Mouse (Mus musculus) kidney, embryonic 14.5 days (tissue): ENCODE results near the gene Pdhb. TPM values are rescaled to one million over a fixed set of nuclear protein-coding genes. Genes with fewer than 3 reads are reported as not detected.

ENCODE experiments used
- ATAC-seq: fragments of 200-750 bp; cut with Nextera tagmentation; 2 replicates; pipeline ENCODE4 v1.8.0; 2017; ENCODE audit warnings: moderate number of reproducible peaks, mild to moderate bottlenecking, moderate TSS enrichment, moderate library complexity; ENCODE audit not compliant: low FRiP score, low TSS enrichment
- H3K27ac ChIP-seq: fragments of 300-500 bp; sonication (generic); 2 replicates; pipeline ENCODE4 v1.5.1; 2014; ENCODE audit warnings: low read depth, mild to moderate bottlenecking, low read length, moderate library complexity, mixed read lengths
- H3K27me3 ChIP-seq: fragments of 300-500 bp; sonication (generic); 2 replicates; pipeline ENCODE4 v1.6.1; 2014; ENCODE audit warnings: mild to moderate bottlenecking, low read length; ENCODE audit not compliant: control insufficient read depth, insufficient read depth
- H3K36me3 ChIP-seq: fragments of 300-500 bp; sonication (generic); 2 replicates; pipeline ENCODE4 v1.6.1; 2014; ENCODE audit warnings: low read length, mixed read lengths; ENCODE audit not compliant: control insufficient read depth, insufficient read depth
- H3K4me1 ChIP-seq: fragments of 300-500 bp; sonication (generic); 2 replicates; pipeline ENCODE4 v1.6.1; 2014; ENCODE audit warnings: low read length, mixed read lengths; ENCODE audit not compliant: control insufficient read depth, insufficient read depth
- H3K4me2 ChIP-seq: fragments of 300-500 bp; sonication (generic); replicated peaks from 2 replicates; pipeline ENCODE4 v1.6.1; 2014; ENCODE audit warnings: low read depth, mild to moderate bottlenecking, low read length
- H3K4me3 ChIP-seq: fragments of 300-500 bp; sonication (generic); 2 replicates; pipeline ENCODE4 v1.5.1; 2014; ENCODE audit warnings: mild to moderate bottlenecking, low read length
- H3K9ac ChIP-seq: fragments of 300-500 bp; sonication (generic); 2 replicates; pipeline ENCODE4 v1.6.1; 2014; ENCODE audit warnings: low read depth, mild to moderate bottlenecking, low read length, moderate library complexity
- H3K9me3 ChIP-seq: fragments of 300-500 bp; sonication (generic); 2 replicates; pipeline ENCODE4 v1.6.1; 2016; ENCODE audit warnings: low read length; ENCODE audit not compliant: control insufficient read depth
- WGBS: fragments of 180-500 bp; shearing (Covaris S2); extraction: QIAGEN DNeasy Blood & Tissue Kit; methylation state at CpG from one replicate; pipeline ENCODE4 v1.1.7; 2014; 5-methylcytosine and 5-hydroxymethylcytosine counted together
- polyA plus RNA-seq: library from polyadenylated mRNA; unstranded; fragments of >200 nt; fragmentation: Nextera tagmentation; extraction: Ambion mirVana; gene quantifications from 2 replicates; pipeline ENCODE4 v1.2.1, GENCODE M21; 2014

Gene Pdhb
- polyA plus RNA-seq, 1 experiment from 2014 or later: 247 TPM

DNA sequence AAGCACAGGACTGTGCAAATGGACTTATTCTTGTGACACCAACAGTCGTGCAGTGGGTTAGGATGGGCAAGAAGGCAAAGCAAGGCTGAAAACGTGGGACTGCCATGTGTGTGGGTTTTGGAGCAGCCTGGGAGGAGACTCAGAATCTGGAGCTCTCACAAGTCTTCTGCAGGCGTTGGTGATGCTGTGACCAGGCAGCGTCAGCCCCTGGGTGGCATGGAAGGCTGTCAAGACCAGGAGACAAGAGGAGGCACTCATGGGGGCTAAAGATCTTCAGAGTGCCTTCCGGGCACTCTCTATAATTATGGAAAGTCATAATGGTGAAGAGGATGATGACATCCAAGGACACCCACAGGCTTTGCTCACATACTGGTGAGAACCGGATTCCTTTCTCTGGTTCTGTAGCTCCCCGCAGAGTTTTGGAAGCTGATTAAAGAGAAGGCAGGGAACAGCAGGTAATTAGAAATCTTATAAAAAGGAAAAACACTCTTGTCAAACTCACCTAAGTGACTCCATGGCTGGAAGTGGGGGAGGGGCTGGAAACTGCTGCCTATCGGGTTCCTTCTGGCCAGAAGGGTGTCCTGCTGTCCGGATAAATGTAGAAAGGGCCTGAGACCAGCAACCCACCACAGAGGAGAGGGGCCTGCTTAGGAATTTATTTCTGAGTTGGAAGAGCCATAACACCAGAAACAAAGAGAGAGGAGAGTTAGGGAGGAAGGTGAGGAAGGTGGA is 33.5 kb upstream of the Pdhb start:
- WGBS: 56% methylated on average over 9 of the region's 9 CpGs
- H3K36me3 ChIP-seq: no peaks in the 10 kb centered on the region
- no peak overlapping the region for H3K9ac ChIP-seq
- no peak for ATAC-seq
- no peaks in the 10 kb centered on the region for H3K9me3 ChIP-seq
- H3K4me1 ChIP-seq: no peaks in the 10 kb centered on the region
- H3K4me3 ChIP-seq: no peak overlapping the region
- H3K27ac ChIP-seq: no peak overlapping the region
- H3K4me2 ChIP-seq: no peak overlapping the region
- H3K27me3 ChIP-seq: no peaks in the 10 kb centered on the region

DNA sequence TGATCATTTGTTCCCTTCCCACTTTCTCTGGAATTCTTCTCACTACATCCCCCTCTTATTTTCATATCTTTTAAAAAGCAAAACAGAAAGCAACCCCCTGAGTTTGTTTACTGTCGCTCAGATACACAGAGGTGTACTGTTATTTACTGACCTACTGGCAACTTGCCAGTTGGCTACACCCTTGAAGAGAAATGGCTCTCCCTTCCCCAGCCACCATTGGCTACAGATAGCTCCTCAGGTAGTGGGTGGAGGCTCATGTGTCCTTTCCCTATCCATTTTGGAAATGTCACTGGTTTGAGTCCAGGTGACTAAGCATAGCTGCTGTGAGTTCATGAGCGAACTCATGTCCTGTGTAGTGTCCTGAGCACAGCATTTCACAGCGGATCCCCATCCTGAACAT is 28.9 kb upstream of the Pdhb start:
- no peak overlapping the region for H3K9ac ChIP-seq
- WGBS: 86% methylated on average over 3 of the region's 3 CpGs
- no peaks in the 10 kb centered on the region for H3K36me3 ChIP-seq
- no peaks in the 10 kb centered on the region for H3K9me3 ChIP-seq
- no peak overlapping the region for H3K4me3 ChIP-seq
- no peak overlapping the region for H3K27ac ChIP-seq
- no peak overlapping the region for H3K4me2 ChIP-seq
- H3K27me3 ChIP-seq: no peaks in the 10 kb centered on the region
- no peaks in the 10 kb centered on the region for H3K4me1 ChIP-seq
- ATAC-seq: no peak

DNA sequence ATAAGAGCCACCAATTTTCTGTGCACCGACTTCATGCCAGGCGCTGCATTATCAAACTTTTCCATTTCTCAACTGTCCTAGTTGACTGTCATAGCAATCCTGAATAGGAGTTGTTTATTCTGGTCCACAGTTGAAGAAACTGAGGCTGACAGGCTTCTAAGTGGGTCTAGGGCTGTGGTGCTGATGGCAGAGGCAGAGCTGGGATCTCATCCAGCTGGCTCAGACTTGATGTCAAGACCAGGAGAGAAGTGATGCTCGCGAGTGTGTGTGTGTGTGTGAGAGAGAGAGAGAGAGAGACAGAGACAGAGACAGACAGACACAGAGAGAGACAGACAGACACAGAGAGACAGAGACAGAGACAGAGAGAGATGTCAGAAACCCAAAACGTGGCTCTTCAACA is 27.9 kb upstream of the Pdhb start:
- Histone ChIP-seq H3K36me3 (no peaks in the 10 kb centered on the region), H3K27ac (no peak overlapping the region), H3K4me2 (no peak overlapping the region), H3K9me3 (no peaks in the 10 kb centered on the region), H3K9ac (no peak overlapping the region), H3K4me3 (no peak overlapping the region), H3K4me1 (no peaks in the 10 kb centered on the region), H3K27me3 (no peaks in the 10 kb centered on the region)
- 90% methylated on average over 5 of the region's 5 CpGs for WGBS
- no peak for ATAC-seq

DNA sequence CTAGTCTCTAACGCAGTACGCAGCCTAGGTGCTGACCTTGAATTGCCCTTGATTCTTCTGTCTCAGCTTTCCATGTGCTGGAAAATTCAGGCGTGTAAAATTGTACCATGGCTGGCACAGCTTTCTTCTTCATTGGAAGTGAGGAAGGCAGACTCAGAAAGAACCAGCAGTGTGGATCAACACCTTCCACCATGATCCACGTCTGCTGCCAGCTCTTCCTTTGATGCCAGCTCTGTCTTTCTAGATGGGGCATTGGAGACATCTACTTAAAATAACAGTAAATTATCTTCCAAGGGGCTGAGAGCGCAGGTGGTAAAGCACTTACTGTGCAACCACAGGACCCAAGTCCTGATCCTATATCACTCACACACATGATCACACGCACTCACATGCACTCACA is 19.9 kb upstream of the Pdhb start:
- Histone ChIP-seq H3K36me3 (no peaks in the 10 kb centered on the region), H3K4me3 (no peak overlapping the region), H3K27ac (no peak overlapping the region), H3K9ac (no peak overlapping the region), H3K4me2 (no peak overlapping the region), H3K27me3 (no peaks in the 10 kb centered on the region), H3K9me3 (no peaks in the 10 kb centered on the region), H3K4me1 (no peaks in the 10 kb centered on the region)
- ATAC-seq: no peak
- WGBS: 87% methylated on average over 6 of the region's 6 CpGs

DNA sequence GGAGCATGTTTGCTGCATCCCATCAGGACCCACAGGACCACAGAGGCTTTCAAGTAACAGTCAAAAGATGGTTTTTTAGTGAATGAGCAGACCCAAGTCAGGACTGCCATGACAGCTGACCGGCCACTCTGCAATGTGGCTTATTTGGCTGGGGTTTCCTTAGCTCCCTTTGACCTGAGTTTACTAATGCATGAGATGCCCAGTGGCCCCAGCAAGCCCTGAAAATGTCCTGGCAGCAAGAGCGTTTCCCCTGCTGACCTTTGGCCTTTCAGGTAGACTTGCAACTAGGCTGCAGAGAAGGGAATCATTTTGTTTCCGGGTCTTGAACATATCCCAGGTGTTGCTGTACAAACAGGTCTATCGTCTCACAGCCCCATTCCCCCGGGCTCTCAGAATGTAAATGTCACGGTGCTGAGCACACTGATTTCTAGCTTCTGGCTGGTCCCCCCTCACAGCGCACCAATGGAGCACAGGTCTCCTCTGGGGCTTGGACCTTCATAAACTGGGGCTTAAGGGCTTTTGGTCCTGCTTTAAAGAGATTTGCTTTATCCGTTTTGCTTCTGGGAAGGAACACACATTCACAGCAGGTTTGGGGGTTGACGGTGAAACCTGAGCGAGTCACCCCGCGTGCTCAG is 18.6 kb upstream of the Pdhb start:
- 33% methylated on average over 12 of the region's 12 CpGs for WGBS
- Histone ChIP-seq H3K4me1 (no peaks in the 10 kb centered on the region), H3K27ac (no peak overlapping the region), H3K9ac (0 out of 2 replicates have a peak overlapping the region, but pooled peaks have one; percentile 12), H3K4me2 (no peak overlapping the region), H3K9me3 (no peaks in the 10 kb centered on the region), H3K36me3 (no peaks in the 10 kb centered on the region), H3K4me3 (no peak overlapping the region), H3K27me3 (no peaks in the 10 kb centered on the region)
- 0 out of 2 replicates have a peak, but pooled peaks have one; percentile 49 for ATAC-seq

DNA sequence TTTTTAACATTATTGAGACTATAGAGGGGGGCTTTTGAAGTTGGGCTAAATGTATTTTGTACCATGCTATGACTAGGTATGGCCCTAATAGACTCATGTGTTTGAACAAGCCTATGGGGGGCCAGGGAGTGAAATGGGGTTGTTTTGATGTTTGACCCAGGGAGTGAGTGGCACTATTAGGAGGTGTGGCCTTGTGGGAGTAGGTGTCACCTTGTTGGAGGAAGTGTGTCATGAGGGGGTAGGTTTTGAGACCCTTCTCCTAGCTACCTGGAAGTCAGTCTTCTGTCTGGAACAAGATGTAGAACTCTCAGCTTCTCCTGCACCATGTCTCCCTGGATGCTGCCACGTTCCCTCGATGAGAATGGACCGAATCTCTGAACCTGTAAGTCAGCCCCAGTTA is 17.7 kb upstream of the Pdhb start:
- 86% methylated on average over 3 of the region's 3 CpGs for WGBS
- Histone ChIP-seq H3K36me3 (no peaks in the 10 kb centered on the region), H3K9ac (no peak overlapping the region), H3K4me3 (no peak overlapping the region), H3K27me3 (no peaks in the 10 kb centered on the region), H3K4me1 (no peaks in the 10 kb centered on the region), H3K9me3 (no peaks in the 10 kb centered on the region), H3K27ac (no peak overlapping the region), H3K4me2 (no peak overlapping the region)
- ATAC-seq: no peak

DNA sequence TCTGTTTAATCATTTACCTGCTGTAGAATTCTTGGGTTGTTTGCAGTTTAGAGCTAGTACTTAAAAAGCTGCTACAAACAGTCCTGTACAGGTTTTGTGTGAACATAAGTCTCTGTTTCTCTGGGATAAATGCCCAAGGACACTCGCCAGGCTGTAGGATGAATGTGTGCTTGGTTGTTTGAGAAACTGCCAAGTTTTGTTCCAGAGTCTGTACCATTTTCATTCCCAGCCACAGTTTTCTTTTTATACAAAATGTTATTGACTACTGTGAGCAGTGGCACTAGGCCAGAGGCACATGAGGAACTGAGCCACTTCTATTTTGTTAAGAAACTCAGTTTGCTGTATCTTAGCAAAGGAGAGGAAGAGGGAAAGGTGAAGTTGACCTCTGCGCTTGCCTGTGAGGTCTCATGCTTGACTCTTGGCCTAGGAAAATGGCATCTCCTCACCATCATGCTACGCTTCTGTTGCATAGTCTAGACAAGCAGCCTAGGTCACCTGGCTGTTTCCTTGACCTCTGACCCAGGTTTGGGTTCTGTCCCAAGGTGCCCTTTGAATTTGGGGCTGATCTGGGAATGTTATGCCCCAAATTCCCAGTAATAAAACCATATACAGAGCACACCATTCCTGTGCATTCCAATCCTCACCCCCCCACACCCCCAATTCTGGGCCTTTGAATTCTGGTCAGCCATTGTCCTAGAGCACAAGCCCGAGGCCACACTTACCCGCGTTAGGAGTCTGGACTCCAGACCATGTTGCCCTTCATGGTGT is 13.6 kb upstream of the Pdhb start:
- no peak overlapping the region for H3K9ac ChIP-seq
- no peak for ATAC-seq
- 90% methylated on average over 6 of the region's 6 CpGs for WGBS

DNA sequence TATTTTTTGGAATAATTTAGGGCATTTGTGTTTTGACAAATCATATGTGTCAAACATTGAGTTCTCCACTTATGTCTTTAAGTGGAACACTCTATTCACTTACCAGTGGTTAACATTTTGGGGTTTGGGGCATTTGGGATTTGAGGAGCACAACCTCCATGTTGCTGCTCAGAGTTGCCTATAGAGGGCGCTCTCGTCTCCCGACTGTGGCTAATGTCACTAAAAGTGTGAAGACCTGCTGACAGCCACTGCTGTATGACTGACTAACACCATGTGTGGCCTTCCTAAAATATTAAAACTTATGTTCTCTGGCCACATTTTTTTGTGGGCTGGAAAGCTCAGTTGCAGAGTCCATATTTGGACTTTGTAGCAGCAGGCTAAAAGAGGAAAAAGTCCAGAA is 10.5 kb upstream of the Pdhb start:
- Histone ChIP-seq H3K36me3 (no peaks in the 10 kb centered on the region), H3K4me3 (no peak overlapping the region), H3K9me3 (no peaks in the 10 kb centered on the region), H3K4me2 (no peak overlapping the region), H3K27ac (no peak overlapping the region), H3K27me3 (no peaks in the 10 kb centered on the region), H3K9ac (no peak overlapping the region), H3K4me1 (no peaks in the 10 kb centered on the region)
- ATAC-seq: no peak
- 62% methylated on average over 3 of the region's 3 CpGs for WGBS

More for the DNA sequence above, 13.6 kb upstream of the Pdhb start:
- Histone ChIP-seq H3K27ac (no peak overlapping the region), H3K36me3 (no peaks in the 10 kb centered on the region), H3K4me3 (no peak overlapping the region), H3K9me3 (no peaks in the 10 kb centered on the region), H3K4me2 (no peak overlapping the region), H3K4me1 (no peaks in the 10 kb centered on the region), H3K27me3 (no peaks in the 10 kb centered on the region)
